Mouse (Mus musculus) midbrain, embryonic 13.5 days (tissue): Measurements from ENCODE around the gene Asic4. TPM values are rescaled to one million over a fixed set of nuclear protein-coding genes. Genes with fewer than 3 reads are reported as not detected.

ENCODE experiments used
- ATAC-seq: fragments of 200-750 bp; cut with Nextera tagmentation; 2 replicates; pipeline ENCODE4 v1.8.0; 2017; ENCODE audit warnings: mild to moderate bottlenecking, moderate TSS enrichment, moderate library complexity
- H3K27ac ChIP-seq: fragments of 300-500 bp; sonication (generic); 2 replicates; pipeline ENCODE4 v1.5.1; 2015; ENCODE audit warnings: inconsistent platforms, mild to moderate bottlenecking, moderate library complexity
- H3K27me3 ChIP-seq: fragments of 300-500 bp; sonication (generic); 2 replicates; pipeline ENCODE4 v1.6.1; 2015; ENCODE audit warnings: mild to moderate bottlenecking, inconsistent platforms
- H3K36me3 ChIP-seq: fragments of 300-500 bp; sonication (generic); 2 replicates; pipeline ENCODE4 v1.6.1; 2015; ENCODE audit warnings: mild to moderate bottlenecking, inconsistent platforms
- H3K4me1 ChIP-seq: fragments of 300-500 bp; sonication (generic); replicated peaks from 2 replicates; pipeline ENCODE4 v1.6.1; 2015; ENCODE audit warnings: inconsistent platforms
- H3K4me2 ChIP-seq: fragments of 300-500 bp; sonication (generic); replicated peaks from 2 replicates; pipeline ENCODE4 v1.6.1; 2015; ENCODE audit warnings: moderate library complexity, mild to moderate bottlenecking, inconsistent platforms
- H3K4me3 ChIP-seq: fragments of 300-500 bp; sonication (generic); replicated peaks from 2 replicates; pipeline ENCODE4 v1.5.1; 2015; ENCODE audit warnings: mild to moderate bottlenecking, inconsistent platforms
- H3K9ac ChIP-seq: fragments of 300-500 bp; sonication (generic); replicated peaks from 2 replicates; pipeline ENCODE4 v1.6.1; 2015; ENCODE audit warnings: mild to moderate bottlenecking, inconsistent platforms
- H3K9me3 ChIP-seq: fragments of 300-500 bp; sonication (generic); 2 replicates; pipeline ENCODE4 v1.6.1; 2016; ENCODE audit warnings: mild to moderate bottlenecking, inconsistent platforms
- WGBS: fragments of 180-500 bp; shearing (Covaris S2); methylation state at CpG from one replicate; pipeline ENCODE4 v1.1.7; 2015; 5-methylcytosine and 5-hydroxymethylcytosine counted together
- polyA plus RNA-seq: library from polyadenylated mRNA; unstranded; fragments of >200 nt; fragmentation: Nextera tagmentation; extraction: Ambion mirVana; gene quantifications from 2 replicates; pipeline ENCODE4 v1.2.1, GENCODE M21; 2015

Asic4 gene
- 57.3 and 81.6 TPM in 2 replicates for polyA plus RNA-seq

GRCm38 (mm10) chr1:75450314-75451005 lies at the start of gene Asic4:
Asic4 (plus strand) TSS chr1:75450436.
- Histone ChIP-seq H3K4me1 (peaks cover 93% of the 10 kb centered on the region), H3K9me3 (no peaks in the 10 kb centered on the region), H3K9ac (peak within 1 kb of the TSS; percentile 78), H3K27me3 (peaks cover 55% of the 10 kb centered on the region), H3K27ac (peak within 1 kb of the TSS; percentile 94), H3K4me2 (peak within 1 kb of the TSS; percentile 73), H3K4me3 (peak within 1 kb of the TSS; percentile 48), H3K36me3 (no peaks in the 10 kb centered on the region)
- peak; percentile 28 for ATAC-seq
- WGBS, result 2% methylated on average over 35 of the region's 35 CpGs

- no peaks in the 10 kb centered on the region for H3K9me3 ChIP-seq
- H3K9ac ChIP-seq, result peak overlapping the region; percentile 47; the same call in 1 of the 2 replicates
- no peak for ATAC-seq
- no peak overlapping the region for H3K4me3 ChIP-seq
- H3K4me2 ChIP-seq, result peak overlapping the region; percentile 36
- H3K27ac ChIP-seq, result peak overlapping the region; percentile 0; the same call in 1 of the 2 replicates
- H3K27me3 ChIP-seq, result no peaks in the 10 kb centered on the region
- peaks cover 32% of the 10 kb centered on the region for H3K4me1 ChIP-seq
- 43% methylated on average over 6 of the region's 6 CpGs for WGBS
- peaks cover 35% of the 10 kb centered on the region for H3K36me3 ChIP-seq
These were observed 49.6 kb upstream of the Asic4 start for GRCm38 (mm10) chr1:75400493-75401115.

- Histone ChIP-seq H3K27me3 (no peaks in the 10 kb centered on the region), H3K9me3 (no peaks in the 10 kb centered on the region), H3K4me3 (no peak overlapping the region), H3K4me1 (peaks cover 8% of the 10 kb centered on the region), H3K4me2 (no peak overlapping the region), H3K27ac (no peak overlapping the region), H3K36me3 (peaks cover 42% of the 10 kb centered on the region), H3K9ac (no peak overlapping the region)
- WGBS, result 63% methylated on average over 3 of the region's 3 CpGs
- no peak for ATAC-seq
These were observed 44.7 kb upstream of the Asic4 start for GRCm38 (mm10) chr1:75405547-75405946.

GRCm38 (mm10) chr1:75406173-75406572 lies 44.1 kb upstream of the Asic4 start:
- Histone ChIP-seq H3K9ac (no peak overlapping the region), H3K9me3 (no peaks in the 10 kb centered on the region), H3K4me3 (no peak overlapping the region), H3K36me3 (peaks cover 38% of the 10 kb centered on the region), H3K4me1 (peaks cover 10% of the 10 kb centered on the region; the same call in 1 of the 2 replicates), H3K4me2 (no peak overlapping the region), H3K27ac (no peak overlapping the region), H3K27me3 (no peaks in the 10 kb centered on the region)
- no peak for ATAC-seq
- 94% methylated on average over 15 of the region's 15 CpGs for WGBS

GRCm38 (mm10) chr1:75407056-75407455 lies 43.2 kb upstream of the Asic4 start:
- H3K4me2 ChIP-seq, result no peak overlapping the region
- peaks cover 10% of the 10 kb centered on the region; the same call in 1 of the 2 replicates for H3K4me1 ChIP-seq
- no peak for ATAC-seq
- H3K9ac ChIP-seq, result no peak overlapping the region
- no peak overlapping the region for H3K27ac ChIP-seq
- H3K4me3 ChIP-seq, result no peak overlapping the region
- peaks cover 31% of the 10 kb centered on the region for H3K36me3 ChIP-seq
- WGBS, result 90% methylated on average over 9 of the region's 9 CpGs
- H3K27me3 ChIP-seq, result no peaks in the 10 kb centered on the region
- H3K9me3 ChIP-seq, result no peaks in the 10 kb centered on the region

GRCm38 (mm10) chr1:75408210-75408609 lies 42.0 kb upstream of the Asic4 start:
- Histone ChIP-seq H3K27ac (no peak overlapping the region), H3K27me3 (no peaks in the 10 kb centered on the region), H3K9me3 (no peaks in the 10 kb centered on the region), H3K4me3 (no peak overlapping the region), H3K4me1 (peaks cover 6% of the 10 kb centered on the region; the same call in 1 of the 2 replicates), H3K9ac (no peak overlapping the region), H3K36me3 (peaks cover 19% of the 10 kb centered on the region), H3K4me2 (no peak overlapping the region)
- ATAC-seq, result no peak
- WGBS, result 86% methylated on average over 3 of the region's 4 CpGs

- WGBS, result 93% methylated on average over 7 of the region's 7 CpGs
- H3K4me1 ChIP-seq, result peaks cover 14% of the 10 kb centered on the region; the same call in 1 of the 2 replicates
- H3K36me3 ChIP-seq, result peaks cover 11% of the 10 kb centered on the region
- H3K9ac ChIP-seq, result no peak overlapping the region
- no peaks in the 10 kb centered on the region for H3K27me3 ChIP-seq
- H3K4me2 ChIP-seq, result no peak overlapping the region
- no peak overlapping the region for H3K27ac ChIP-seq
- no peaks in the 10 kb centered on the region for H3K9me3 ChIP-seq
- no peak for ATAC-seq
- H3K4me3 ChIP-seq, result no peak overlapping the region
These were observed 40.3 kb upstream of the Asic4 start for GRCm38 (mm10) chr1:75409950-75410349.

GRCm38 (mm10) chr1:75412196-75412595 lies 38.0 kb upstream of the Asic4 start:
- Histone ChIP-seq H3K27ac (no peak overlapping the region), H3K4me2 (no peak overlapping the region), H3K4me1 (peaks cover 14% of the 10 kb centered on the region; the same call in 1 of the 2 replicates), H3K27me3 (no peaks in the 10 kb centered on the region), H3K9me3 (no peaks in the 10 kb centered on the region), H3K9ac (no peak overlapping the region), H3K36me3 (peaks cover 10% of the 10 kb centered on the region; the same call in 1 of the 2 replicates), H3K4me3 (no peak overlapping the region)
- no peak for ATAC-seq
- 95% methylated on average over 3 of the region's 3 CpGs for WGBS

- Histone ChIP-seq H3K27me3 (no peaks in the 10 kb centered on the region), H3K9ac (no peak overlapping the region), H3K9me3 (no peaks in the 10 kb centered on the region), H3K36me3 (peaks cover 15% of the 10 kb centered on the region), H3K4me2 (no peak overlapping the region), H3K4me1 (peaks cover 14% of the 10 kb centered on the region; the same call in 1 of the 2 replicates), H3K27ac (no peak overlapping the region), H3K4me3 (no peak overlapping the region)
- no peak; the same call in 1 of the 2 replicates for ATAC-seq
- 61% methylated on average over 3 of the region's 3 CpGs for WGBS
These were observed 36.5 kb upstream of the Asic4 start for GRCm38 (mm10) chr1:75413749-75414148.

GRCm38 (mm10) chr1:75421794-75422193 lies 28.4 kb upstream of the Asic4 start:
- Histone ChIP-seq H3K4me3 (peak overlapping the region; percentile 37), H3K27me3 (peaks cover 54% of the 10 kb centered on the region), H3K9me3 (no peaks in the 10 kb centered on the region), H3K4me2 (peak overlapping the region; percentile 52), H3K9ac (peak overlapping the region; percentile 64), H3K36me3 (peaks cover 6% of the 10 kb centered on the region; the same call in 1 of the 2 replicates), H3K27ac (0 out of 2 replicates have a peak overlapping the region, but pooled peaks have one; percentile 10), H3K4me1 (peaks cover 33% of the 10 kb centered on the region)
- ATAC-seq, result peak; percentile 24; the same call in 1 of the 2 replicates
- 6% methylated on average over 20 of the region's 20 CpGs for WGBS

- Histone ChIP-seq H3K27me3 (peaks cover 58% of the 10 kb centered on the region), H3K4me1 (peaks cover 33% of the 10 kb centered on the region), H3K36me3 (peaks cover 6% of the 10 kb centered on the region; the same call in 1 of the 2 replicates), H3K9me3 (no peaks in the 10 kb centered on the region), H3K4me2 (peak overlapping the region; percentile 52), H3K4me3 (peak overlapping the region; percentile 37), H3K9ac (peak overlapping the region; percentile 64), H3K27ac (peak overlapping the region; percentile 47; the same call in 1 of the 2 replicates)
- ATAC-seq, result no peak
- 4% methylated on average over 31 of the region's 32 CpGs for WGBS
These were observed 27.9 kb upstream of the Asic4 start for GRCm38 (mm10) chr1:75422216-75422822.
